9 mouse cellular contexts compared by ENCODE assay signal in the genomic region with DNA sequence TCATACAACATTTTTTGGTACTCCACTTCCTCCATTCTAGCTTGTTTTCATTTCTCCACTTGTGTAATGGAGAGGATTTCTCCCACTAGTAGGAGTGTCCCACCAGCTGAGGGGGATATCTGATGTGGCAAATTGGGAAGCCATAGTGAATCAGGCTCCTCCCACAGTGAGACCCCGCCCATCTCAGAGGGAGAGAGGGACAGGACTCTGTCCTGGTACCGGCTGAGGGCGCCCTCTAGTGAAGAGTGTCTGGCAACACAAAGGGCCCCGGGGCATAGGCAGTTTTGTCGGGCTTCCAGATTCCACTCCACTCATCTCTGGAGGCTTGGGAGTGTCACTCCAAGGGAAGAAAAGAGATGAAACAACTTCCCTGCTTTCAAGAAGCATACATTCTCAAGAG. TPM values are rescaled to one million over a fixed set of nuclear protein-coding genes. Genes with fewer than 3 reads are reported as not detected.
DNase-seq lines count a peak whose midpoint lies in the region; ATAC-seq and TF ChIP-seq lines count a peak whose summit lies in the region.
"Had no signal": no experiment of that assay in that cellular context is flagged by ENCODE, and none has a peak within 500 bp of the region (broad histone marks: within the 10 kb centered on the region; RNA-seq: fewer than 3 reads in every experiment).

No protein-coding gene starts in this region.

- H3K27ac ChIP-seq in stomach, embryonic 14.5 days (ENCODE audit: low read length): no peak overlapping the region
- H3K27ac ChIP-seq: liver, embryonic 15.5 days had no signal

- peak; percentile 69; the same call in 1 of the 2 replicates for ATAC-seq in frontal cortex, adult (ENCODE audit: low TSS enrichment)
- no peak for ATAC-seq in G1E (ENCODE audit: extremely low read depth, insufficient number of reproducible peaks, low FRiP score, poor library complexity, severe bottlenecking)
- peak; percentile 49; the same call in 1 of the 2 replicates for ATAC-seq in stomach, embryonic 14.5 days (ENCODE audit: insufficient number of reproducible peaks, insufficient read depth, low FRiP score, low read depth)

- H3K4me2 ChIP-seq in stomach, embryonic 14.5 days (replicated peaks; ENCODE audit: low read depth, low read length): no peak overlapping the region
- H3K4me2 ChIP-seq: liver, embryonic 15.5 days had no signal

- H3K4me1 ChIP-seq in G1E (ENCODE audit: insufficient read depth, low read depth, low read length): peaks cover 5% of the 10 kb centered on the region; the same call in 1 of the 2 replicates
- H3K4me1 ChIP-seq in stomach, embryonic 14.5 days (ENCODE audit: control insufficient read depth, insufficient read depth, low read length): no peaks in the 10 kb centered on the region
- H3K4me1 ChIP-seq: liver, embryonic 15.5 days had no signal

- TF ChIP-seq CTCF in G1E (IDR thresholded peaks at IDR 0.05; ENCODE audit: low read depth, low read length): 0 out of 2 replicates have a peak, but pooled peaks have one; percentile 16

- H3K4me3 ChIP-seq in G1E (ENCODE audit: low read depth, low read length): no peak overlapping the region
- no peak overlapping the region for H3K4me3 ChIP-seq in stomach, embryonic 14.5 days (ENCODE audit: low read depth, low read length)
- H3K4me3 ChIP-seq: liver, embryonic 15.5 days had no signal

- no peaks in the 10 kb centered on the region for H3K9me3 ChIP-seq in G1E (replicated peaks)
- no peaks in the 10 kb centered on the region for H3K9me3 ChIP-seq in stomach, embryonic 14.5 days (ENCODE audit: control insufficient read depth, low read depth, low read length)
- H3K9me3 ChIP-seq: liver, embryonic 15.5 days had no signal

- peaks cover 15% of the 10 kb centered on the region for H3K27me3 ChIP-seq in G1E (ENCODE audit: insufficient read depth, low read length)
- H3K27me3 ChIP-seq in stomach, embryonic 14.5 days (ENCODE audit: control insufficient read depth, insufficient read depth, low read length): no peaks in the 10 kb centered on the region
- H3K27me3 ChIP-seq: liver, embryonic 15.5 days had no signal

- no peak overlapping the region for H3K9ac ChIP-seq in stomach, embryonic 14.5 days (replicated peaks; ENCODE audit: low read depth, low read length)
- H3K9ac ChIP-seq: liver, embryonic 15.5 days had no signal

- WGBS in stomach, embryonic 14.5 days: 12% methylated on average over 5 of the region's 5 CpGs

- H3K36me3 ChIP-seq in G1E (replicated peaks): no peaks in the 10 kb centered on the region
- no peaks in the 10 kb centered on the region for H3K36me3 ChIP-seq in stomach, embryonic 14.5 days (ENCODE audit: control insufficient read depth, insufficient read depth, low read length)
- H3K36me3 ChIP-seq: liver, embryonic 15.5 days had no signal

- no peak for DNase-seq in frontal cortex, postnatal 14 days (ENCODE audit: low spot score in 2 of 2)
- DNase-seq in G1E (ENCODE audit: low spot score): peak; percentile 21
- peak; percentile 66 for DNase-seq in cerebellum, adult 11-12 months
- DNase-seq in gastrocnemius, postnatal 25 days: peak; percentile 59
- peak; percentile 66 for DNase-seq in kidney, postnatal 14 days
- DNase-seq in lung, postnatal 4 days: peak; percentile 83 to 87

RNA-seq across cellular contexts. Expression of a gene that starts 1.6 kb away (rescaled TPM):
- not detected in 2 replicates for total RNA-seq in G1E (2014; fragmentation: Nextera tagmentation)
- 0.11 and 0.41 TPM in 2 replicates for total RNA-seq in G1E (2017)
- polyA plus RNA-seq in G1E (2012): not detected in 2 replicates
- total RNA-seq in gastrocnemius, postnatal 25 days (2021): under 1 TPM in 1 of 2 experiments, not detected in 1; 0.13 TPM
- 0.58 TPM in 1 of 2 replicates, not detected in the other for polyA plus RNA-seq in stomach, embryonic 14.5 days (2014; fragmentation: Nextera tagmentation; extraction: Ambion mirVana)
- polyA plus RNA-seq: liver, embryonic 15.5 days had no signal

RNA-seq across cellular contexts. Expression of a gene that starts 8.1 kb away (rescaled TPM):
- total RNA-seq in G1E (2014; fragmentation: Nextera tagmentation): not detected in 2 replicates
- under 0.01 and 0.05 TPM in 2 replicates for total RNA-seq in G1E (2017)
- 0.01 and 0.02 TPM in 2 replicates for polyA plus RNA-seq in G1E (2012)
- total RNA-seq in gastrocnemius, postnatal 25 days (2021): under 1 TPM; 0.38 to 0.67 TPM
- polyA plus RNA-seq in stomach, embryonic 14.5 days (2014; fragmentation: Nextera tagmentation; extraction: Ambion mirVana): 0.45 and 0.52 TPM in 2 replicates

RNA-seq across cellular contexts. Expression of a gene that starts 38.3 kb away (rescaled TPM):
- total RNA-seq in G1E (2014; fragmentation: Nextera tagmentation) (2.3 TPM in 1 of 2 replicates, not detected in the other), G1E (2017) (0.06 and 0.27 TPM in 2 replicates)
- polyA plus RNA-seq in G1E (2012): 0.01 TPM in 1 of 2 replicates, not detected in the other
- total RNA-seq in gastrocnemius, postnatal 25 days (2021): 1 to 10 TPM; 5.8 to 8.4 TPM
- polyA plus RNA-seq in stomach, embryonic 14.5 days (2014; fragmentation: Nextera tagmentation; extraction: Ambion mirVana): 59.3 and 63.2 TPM in 2 replicates

RNA-seq across cellular contexts. Expression of a gene that starts 50.4 kb away (rescaled TPM):
- total RNA-seq in G1E (2014; fragmentation: Nextera tagmentation) (2.3 and 6.8 TPM in 2 replicates), G1E (2017) (11.6 and 12.2 TPM in 2 replicates)
- 7.7 and 8.5 TPM in 2 replicates for polyA plus RNA-seq in G1E (2012)
- 100 to 1,000 TPM; 190 to 210 TPM for total RNA-seq in gastrocnemius, postnatal 25 days (2021)
- 132 and 137 TPM in 2 replicates for polyA plus RNA-seq in stomach, embryonic 14.5 days (2014; fragmentation: Nextera tagmentation; extraction: Ambion mirVana)

Comparison
In these comparisons a context has a peak if more than half of its experiments do, and no peak if none do; other contexts are left out.
1. DNase-seq: peak in G1E (single experiment), cerebellum, adult 11-12 months (single experiment), gastrocnemius, postnatal 25 days (single experiment), kidney, postnatal 14 days (single experiment) and lung, postnatal 4 days (2 of 2); none in frontal cortex, postnatal 14 days (0 of 2).